In genomic region chr19:61084149-61084940, GRCm38 (mm10) we compare ENCODE assay signal across 8 mouse cellular contexts. TPM values are rescaled to one million over a fixed set of nuclear protein-coding genes. Genes with fewer than 3 reads are reported as not detected.
DNase-seq lines count a peak whose midpoint lies in the region; ATAC-seq lines count a peak whose summit lies in the region.

No protein-coding gene starts in this region.

- no peaks in the 10 kb centered on the region for H3K4me1 ChIP-seq in intestine, embryonic 14.5 days (replicated peaks; ENCODE audit: control insufficient read depth, insufficient read depth, low read length)

- 52% methylated on average over 4 of the region's 4 CpGs for WGBS in intestine, embryonic 14.5 days

- ATAC-seq in intestine, embryonic 14.5 days (replicated peaks; ENCODE audit: low FRiP score, low TSS enrichment, low read depth) = peak; percentile 66; the same call in 1 of the 2 replicates

- no peak overlapping the region for H3K9ac ChIP-seq in intestine, embryonic 14.5 days (ENCODE audit: low read length)

- DNase-seq in ZHBTc4 (ENCODE audit: low read depth, low spot score) = peak; percentile 81
- DNase-seq in cerebellum, postnatal 36 days = peak; percentile 92 to 95
- peak; percentile 82 to 83 for DNase-seq in gastrocnemius, adult 8-10 months (ENCODE audit: low spot score in 2 of 2)
- peak; percentile 98 for DNase-seq in intestine, embryonic 14.5 days (ENCODE audit: low spot score)
- peak; percentile 86 to 90 for DNase-seq in left cerebral cortex, postnatal 10 days (ENCODE audit: extremely low spot score in 1 of 2, low spot score in 2 of 2)
- peak; percentile 87 for DNase-seq in mesoderm, embryonic 11.5 days (ENCODE audit: low read depth, low spot score)
- peak; percentile 84 to 87 for DNase-seq in right cerebral cortex, postnatal 36 days (ENCODE audit: low spot score in 2 of 2)
- DNase-seq in yolk sac, embryonic 10.5 days (ENCODE audit: low spot score) = peak; percentile 52

- 0 out of 2 replicates have a peak, but pooled peaks cover 3% of the 10 kb centered on the region for H3K36me3 ChIP-seq in intestine, embryonic 14.5 days (ENCODE audit: control insufficient read depth, insufficient read depth, low read length)

- no peak overlapping the region for H3K27ac ChIP-seq in intestine, embryonic 14.5 days (ENCODE audit: low read depth)

- no peak overlapping the region for H3K4me3 ChIP-seq in intestine, embryonic 14.5 days (ENCODE audit: low read depth, low read length)

- H3K9me3 ChIP-seq in intestine, embryonic 14.5 days (ENCODE audit: control insufficient read depth, low read length) = no peaks in the 10 kb centered on the region

- no peaks in the 10 kb centered on the region for H3K27me3 ChIP-seq in intestine, embryonic 14.5 days (replicated peaks; ENCODE audit: control insufficient read depth, insufficient read depth, low read length)

- intact Hi-C loops in left cerebral cortex, postnatal 10 days (cut with DNase I) = loop anchor here (2.0 kb wide), 1 partner anchor 196 kb away; the partner anchor contains the start of gene Grk5

- no peak overlapping the region for H3K4me2 ChIP-seq in intestine, embryonic 14.5 days (ENCODE audit: low read length)

RNA-seq across cellular contexts. Expression of gene Zfp950, which starts 56.3 kb away (rescaled TPM):
- 1 to 10 TPM; 1.5 to 7.1 (median 4.6) TPM for total RNA-seq in gastrocnemius, adult 8-10 months (2022)
- polyA plus RNA-seq in intestine, embryonic 14.5 days (2014; fragmentation: Nextera tagmentation; extraction: Ambion mirVana) = 43.1 and 43.5 TPM in 2 replicates
- 10 to 100 TPM; 32.4 to 35.3 TPM for total RNA-seq in left cerebral cortex, postnatal 10 days (2021)

Comparison
In these comparisons a context has a peak if more than half of its experiments do, and no peak if none do; other contexts are left out.
1. RNA of gene Zfp950, which starts 56.3 kb away (total RNA-seq): 32.4 to 35.3 TPM in left cerebral cortex, postnatal 10 days; 1.5 to 7.1 TPM in gastrocnemius, adult 8-10 months; every median in the first group is over 4 times any median in the second.
2. Peak in every context shown above with its lines, with median percentiles within 50 percentile points of each other: DNase-seq.